Mouse (Mus musculus): ENCODE data around the gene Sptbn1. TPM values are rescaled to one million over a fixed set of nuclear protein-coding genes. Genes with fewer than 3 reads are reported as not detected.

Sptbn1 gene
- polyA plus RNA-seq, 1 experiment from 2014 or later: 129 TPM

DNA sequence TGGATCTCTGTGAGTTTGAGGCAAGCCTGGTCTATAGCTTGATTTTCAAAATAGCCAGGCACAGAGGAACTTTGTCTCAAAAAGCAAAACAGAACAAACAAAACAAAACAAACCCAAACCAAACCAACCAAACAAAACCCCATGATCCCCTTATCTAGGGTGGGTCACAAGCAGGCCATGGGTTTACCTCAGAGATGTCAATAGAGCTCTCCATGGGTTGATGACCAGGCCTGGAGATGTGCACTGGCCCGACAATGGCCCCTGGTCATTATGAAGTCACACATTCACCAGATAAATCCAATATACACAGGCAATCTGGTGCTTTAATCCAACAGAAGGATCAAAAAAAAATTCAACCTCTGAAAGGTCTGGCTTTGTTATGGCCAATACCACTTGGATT is 166.2 kb downstream of the Sptbn1 start:
- 100% methylated on average over 1 of the region's 1 CpGs for WGBS
- ATAC-seq (replicated peaks; ENCODE audit: low FRiP score, low TSS enrichment, low read depth) (no peak), DNase-seq (ENCODE audit: low spot score) (peak; percentile 34)
- Histone ChIP-seq H3K9me3 (ENCODE audit: control insufficient read depth, low read length) (no peaks in the 10 kb centered on the region), H3K4me1 (replicated peaks; ENCODE audit: control insufficient read depth, insufficient read depth, low read length) (no peaks in the 10 kb centered on the region), H3K36me3 (ENCODE audit: control insufficient read depth, insufficient read depth, low read length) (peaks cover 98% of the 10 kb centered on the region), H3K27me3 (replicated peaks; ENCODE audit: control insufficient read depth, insufficient read depth, low read length) (no peaks in the 10 kb centered on the region), H3K4me2 (ENCODE audit: low read length) (no peak overlapping the region), H3K4me3 (ENCODE audit: low read depth, low read length) (no peak overlapping the region), H3K9ac (ENCODE audit: low read length) (no peak overlapping the region), H3K27ac (ENCODE audit: low read depth) (no peak overlapping the region)

DNA sequence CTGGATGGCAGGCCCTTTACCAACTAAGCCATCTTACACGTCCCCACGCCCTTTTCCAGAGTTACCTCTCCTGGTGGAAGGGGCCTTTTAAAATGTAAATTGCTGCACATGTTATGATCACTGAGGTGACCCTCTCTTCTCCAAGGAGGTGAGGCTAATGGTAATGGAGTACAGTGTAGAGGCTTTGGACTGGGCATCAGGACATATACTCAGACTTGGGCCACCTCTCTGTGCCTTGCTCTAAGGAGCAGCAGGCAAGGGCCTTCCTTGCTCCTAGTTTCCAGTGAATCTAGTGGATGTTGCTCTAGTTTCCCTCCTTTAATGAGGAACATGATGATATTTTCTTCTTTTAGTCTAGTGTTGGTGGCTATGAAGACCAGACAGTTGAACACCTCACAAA is 166.8 kb downstream of the Sptbn1 start:
- H3K9me3 ChIP-seq (ENCODE audit: control insufficient read depth, low read length): no peaks in the 10 kb centered on the region
- no peak overlapping the region for H3K27ac ChIP-seq (ENCODE audit: low read depth)
- no peak overlapping the region for H3K4me2 ChIP-seq (ENCODE audit: low read length)
- peak; percentile 40 for DNase-seq (ENCODE audit: low spot score)
- no peak for ATAC-seq (replicated peaks; ENCODE audit: low FRiP score, low TSS enrichment, low read depth)
- H3K27me3 ChIP-seq (replicated peaks; ENCODE audit: control insufficient read depth, insufficient read depth, low read length): no peaks in the 10 kb centered on the region
- no peaks in the 10 kb centered on the region for H3K4me1 ChIP-seq (replicated peaks; ENCODE audit: control insufficient read depth, insufficient read depth, low read length)
- H3K36me3 ChIP-seq (ENCODE audit: control insufficient read depth, insufficient read depth, low read length): peaks cover 92% of the 10 kb centered on the region
- H3K4me3 ChIP-seq (ENCODE audit: low read depth, low read length): no peak overlapping the region
- 100% methylated on average over 2 of the region's 2 CpGs for WGBS
- H3K9ac ChIP-seq (ENCODE audit: low read length): no peak overlapping the region

DNA sequence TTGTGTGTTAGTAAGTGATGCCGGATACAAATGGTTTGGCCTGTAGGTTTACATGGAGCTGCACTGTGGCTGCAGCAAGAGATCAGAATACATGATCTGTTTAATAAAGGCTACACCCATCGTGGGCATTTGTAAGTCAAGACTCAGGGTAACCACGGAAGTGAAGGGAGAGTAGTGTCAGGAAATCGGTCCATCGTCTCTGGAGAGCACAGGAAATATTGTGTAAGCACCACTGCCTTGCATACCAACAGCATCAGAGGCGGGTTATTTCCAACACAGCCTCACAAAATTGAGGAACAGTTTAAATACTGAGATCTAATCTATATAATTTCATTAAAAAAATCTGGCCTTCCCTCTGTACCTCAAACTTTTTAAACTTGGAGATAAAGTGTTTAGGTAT is 168.1 kb downstream of the Sptbn1 start:
- ATAC-seq (replicated peaks; ENCODE audit: low FRiP score, low TSS enrichment, low read depth): no peak
- WGBS: 88% methylated on average over 6 of the region's 6 CpGs

DNA sequence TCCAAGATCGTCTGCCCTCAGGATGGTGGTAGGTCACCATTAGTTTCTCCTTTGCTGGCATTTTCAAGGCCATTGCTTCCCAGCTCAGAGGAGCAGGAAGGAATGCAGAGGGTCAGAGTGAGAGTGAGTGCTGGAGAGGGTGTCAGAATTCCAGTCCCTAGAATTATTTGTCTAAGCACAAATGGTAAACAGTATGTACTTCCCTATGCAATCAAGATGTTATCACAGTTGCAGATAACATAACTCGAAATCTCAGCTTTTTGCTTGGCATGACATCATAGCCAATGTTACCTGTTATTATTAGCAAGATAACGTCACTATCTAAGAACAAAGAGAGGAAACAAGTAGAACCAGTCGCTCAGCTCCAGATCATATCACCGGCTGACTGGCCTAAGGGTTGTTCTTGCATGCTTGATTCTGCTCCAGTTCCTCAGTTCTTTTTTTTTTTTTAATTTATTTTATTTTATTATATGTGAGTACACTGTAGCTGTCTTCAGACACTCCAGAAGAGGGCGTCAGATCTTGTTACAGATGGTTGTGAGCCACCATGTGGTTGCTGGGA is 172.7 kb downstream of the Sptbn1 start:
- Histone ChIP-seq H3K9me3 (ENCODE audit: control insufficient read depth, low read length) (no peaks in the 10 kb centered on the region), H3K4me2 (ENCODE audit: low read length) (no peak overlapping the region), H3K27ac (ENCODE audit: low read depth) (no peak overlapping the region), H3K4me1 (replicated peaks; ENCODE audit: control insufficient read depth, insufficient read depth, low read length) (no peaks in the 10 kb centered on the region), H3K27me3 (replicated peaks; ENCODE audit: control insufficient read depth, insufficient read depth, low read length) (no peaks in the 10 kb centered on the region), H3K9ac (ENCODE audit: low read length) (no peak overlapping the region), H3K4me3 (ENCODE audit: low read depth, low read length) (no peak overlapping the region), H3K36me3 (ENCODE audit: control insufficient read depth, insufficient read depth, low read length) (peaks cover 35% of the 10 kb centered on the region)
- 67% methylated on average over 5 of the region's 6 CpGs for WGBS
- ATAC-seq (replicated peaks; ENCODE audit: low FRiP score, low TSS enrichment, low read depth): no peak
- peak; percentile 35 for DNase-seq (ENCODE audit: low spot score)

More for the DNA sequence above, 168.1 kb downstream of the Sptbn1 start:
- peaks cover 80% of the 10 kb centered on the region for H3K36me3 ChIP-seq (ENCODE audit: control insufficient read depth, insufficient read depth, low read length)
- DNase-seq (ENCODE audit: low spot score): peak; percentile 0
- no peaks in the 10 kb centered on the region for H3K9me3 ChIP-seq (ENCODE audit: control insufficient read depth, low read length)
- H3K9ac ChIP-seq (ENCODE audit: low read length): no peak overlapping the region
- H3K4me1 ChIP-seq (replicated peaks; ENCODE audit: control insufficient read depth, insufficient read depth, low read length): no peaks in the 10 kb centered on the region
- H3K27ac ChIP-seq (ENCODE audit: low read depth): no peak overlapping the region
- no peak overlapping the region for H3K4me2 ChIP-seq (ENCODE audit: low read length)
- no peaks in the 10 kb centered on the region for H3K27me3 ChIP-seq (replicated peaks; ENCODE audit: control insufficient read depth, insufficient read depth, low read length)
- no peak overlapping the region for H3K4me3 ChIP-seq (ENCODE audit: low read depth, low read length)

DNA sequence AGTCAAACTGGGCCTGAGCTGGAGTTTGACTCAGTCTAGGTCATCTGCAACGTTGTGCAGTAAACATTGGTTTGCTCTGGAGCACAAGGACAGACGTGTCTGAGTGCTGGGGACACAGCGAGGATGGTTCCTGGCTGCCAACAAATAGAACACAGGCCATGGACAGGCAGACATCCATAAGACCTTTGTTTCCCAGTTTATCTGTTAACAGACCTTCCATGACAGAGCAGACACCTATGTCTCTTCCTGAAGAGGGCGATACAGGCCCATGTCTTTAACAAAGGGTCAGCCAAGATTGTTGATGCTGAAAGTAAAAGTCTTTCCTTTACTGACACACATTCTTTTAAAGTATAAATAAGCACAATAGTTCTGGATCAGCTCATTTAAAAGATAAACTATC is 176.1 kb downstream of the Sptbn1 start:
- H3K27ac ChIP-seq (ENCODE audit: low read depth): no peak overlapping the region
- no peak overlapping the region for H3K4me2 ChIP-seq (ENCODE audit: low read length)
- DNase-seq (ENCODE audit: low spot score) (peak; percentile 51), ATAC-seq (replicated peaks; ENCODE audit: low FRiP score, low TSS enrichment, low read depth) (0 out of 2 replicates have a peak, but pooled peaks have one; percentile 20)
- peaks cover 1% of the 10 kb centered on the region; the same call in 1 of the 2 replicates for H3K36me3 ChIP-seq (ENCODE audit: control insufficient read depth, insufficient read depth, low read length)
- H3K4me1 ChIP-seq (replicated peaks; ENCODE audit: control insufficient read depth, insufficient read depth, low read length): no peaks in the 10 kb centered on the region
- 39% methylated on average over 4 of the region's 4 CpGs for WGBS
- no peak overlapping the region for H3K4me3 ChIP-seq (ENCODE audit: low read depth, low read length)
- no peaks in the 10 kb centered on the region for H3K27me3 ChIP-seq (replicated peaks; ENCODE audit: control insufficient read depth, insufficient read depth, low read length)
- H3K9me3 ChIP-seq (ENCODE audit: control insufficient read depth, low read length): no peaks in the 10 kb centered on the region
- H3K9ac ChIP-seq (ENCODE audit: low read length): no peak overlapping the region

DNA sequence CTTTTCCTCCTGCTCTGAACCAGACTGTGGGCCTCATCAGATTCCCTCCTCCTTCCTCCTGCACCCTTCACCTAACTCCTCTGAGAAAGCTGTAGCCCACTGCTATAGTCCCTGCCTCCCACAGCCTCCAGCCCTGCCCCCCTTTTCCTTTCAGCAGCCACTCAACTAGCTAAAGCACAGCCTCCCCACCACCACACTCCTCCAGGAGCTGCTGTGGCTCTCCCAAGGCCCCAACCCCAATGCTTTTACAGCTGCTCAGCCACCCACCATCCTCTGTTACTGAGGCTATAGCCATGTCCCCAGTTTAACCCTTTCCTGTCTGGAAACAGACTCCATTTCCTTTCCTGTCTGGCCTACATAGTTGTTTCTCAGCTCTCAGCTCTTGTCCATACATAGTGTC is 182.9 kb downstream of the Sptbn1 start:
- Histone ChIP-seq H3K4me3 (ENCODE audit: low read depth, low read length) (no peak overlapping the region), H3K9me3 (ENCODE audit: control insufficient read depth, low read length) (no peaks in the 10 kb centered on the region), H3K27me3 (replicated peaks; ENCODE audit: control insufficient read depth, insufficient read depth, low read length) (no peaks in the 10 kb centered on the region), H3K9ac (ENCODE audit: low read length) (no peak overlapping the region), H3K4me2 (ENCODE audit: low read length) (no peak overlapping the region), H3K27ac (ENCODE audit: low read depth) (no peak overlapping the region), H3K36me3 (ENCODE audit: control insufficient read depth, insufficient read depth, low read length) (no peaks in the 10 kb centered on the region), H3K4me1 (replicated peaks; ENCODE audit: control insufficient read depth, insufficient read depth, low read length) (no peaks in the 10 kb centered on the region)
- ATAC-seq (replicated peaks; ENCODE audit: low FRiP score, low TSS enrichment, low read depth) (no peak), DNase-seq (ENCODE audit: low spot score) (no peak)

DNA sequence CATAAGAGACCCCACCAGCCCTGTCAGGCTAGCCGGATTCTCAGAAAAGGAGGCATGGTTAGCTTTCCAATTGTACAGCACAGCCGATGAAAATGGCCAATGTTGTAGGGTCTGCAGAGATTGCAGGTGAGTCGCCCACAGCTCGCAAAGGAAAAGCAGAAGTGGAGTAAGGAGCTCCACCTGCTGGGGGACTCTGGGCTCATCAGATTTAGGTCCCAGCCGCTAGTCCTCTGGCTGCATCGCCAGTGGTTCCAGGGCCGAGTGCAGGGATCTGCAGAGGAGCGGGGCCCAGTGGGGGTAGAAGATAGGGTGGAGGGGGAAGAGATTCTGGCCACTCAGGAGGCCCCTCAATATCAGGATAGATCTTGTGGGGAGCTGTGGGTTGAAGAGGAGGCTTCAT is 210.7 kb downstream of the Sptbn1 start:
- WGBS: 46% methylated on average over 8 of the region's 8 CpGs
- no peaks in the 10 kb centered on the region for H3K27me3 ChIP-seq (replicated peaks; ENCODE audit: control insufficient read depth, insufficient read depth, low read length)
- H3K4me2 ChIP-seq (ENCODE audit: low read length): no peak overlapping the region
- no peaks in the 10 kb centered on the region for H3K9me3 ChIP-seq (ENCODE audit: control insufficient read depth, low read length)
- H3K9ac ChIP-seq (ENCODE audit: low read length): no peak overlapping the region
- no peak overlapping the region for H3K4me3 ChIP-seq (ENCODE audit: low read depth, low read length)
- H3K27ac ChIP-seq (ENCODE audit: low read depth): no peak overlapping the region
- DNase-seq (ENCODE audit: low spot score): peak; percentile 59
- ATAC-seq (replicated peaks; ENCODE audit: low FRiP score, low TSS enrichment, low read depth): no peak
- no peaks in the 10 kb centered on the region for H3K4me1 ChIP-seq (replicated peaks; ENCODE audit: control insufficient read depth, insufficient read depth, low read length)
- H3K36me3 ChIP-seq (ENCODE audit: control insufficient read depth, insufficient read depth, low read length): no peaks in the 10 kb centered on the region

Other genes starting within 250 kb of the Sptbn1 start
- 0.87 and 0.90 TPM in 2 replicates for gene Eml6, start 242.1 kb downstream of the Sptbn1 start, polyA plus RNA-seq (2014; fragmentation: Nextera tagmentation; extraction: Ambion mirVana)
- not detected in 2 replicates for gene 4930505A04Rik, start 203.7 kb upstream of the Sptbn1 start, polyA plus RNA-seq (2014; fragmentation: Nextera tagmentation; extraction: Ambion mirVana)

Measured in intestine, embryonic 14.5 days (tissue).